Mouse (Mus musculus) ES-E14 (cell line): Measurements from ENCODE around the gene Thap8.

Source experiments
- CHD2 ChIP-seq: IDR thresholded peaks from 2 replicates; pipeline ENCODE4 v1.6.1; 2014; ENCODE audit warnings: mild to moderate bottlenecking, low read depth, low read length, inconsistent platforms
- HCFC1 ChIP-seq: IDR thresholded peaks from 2 replicates; pipeline ENCODE4 v1.6.1; 2012; ENCODE audit warnings: low read length, inconsistent platforms, borderline replicate concordance; ENCODE audit not compliant: insufficient read depth

DNA sequence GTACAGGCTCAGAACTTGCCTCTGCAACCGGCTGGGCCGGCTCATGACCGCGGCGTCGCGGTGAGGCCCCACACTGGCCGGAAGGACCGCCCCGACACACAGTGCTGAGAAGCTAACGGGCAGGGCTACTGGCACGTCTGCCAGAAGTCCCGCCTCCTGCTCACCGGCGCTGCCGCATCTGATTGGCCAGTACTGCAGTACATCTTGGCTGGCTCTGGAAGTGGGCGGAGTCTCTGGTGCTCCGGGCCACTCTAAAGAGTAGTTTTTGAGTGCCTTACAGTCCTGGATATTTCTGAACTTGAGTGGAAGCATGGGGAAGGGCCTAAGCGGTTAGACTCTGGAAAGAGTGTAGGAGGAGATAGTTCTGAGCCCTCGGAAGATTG, 42.4 kb downstream of the Thap8 start:
- TF ChIP-seq HCFC1 (no peak; the same call in 1 of the 2 replicates), CHD2 (peak; percentile 55; the same call in 1 of the 2 replicates)
